Mouse (Mus musculus) lung, embryonic 14.5 days (tissue): Measurements from ENCODE around the gene 2310034C09Rik. TPM values are rescaled to one million over a fixed set of nuclear protein-coding genes. Genes with fewer than 3 reads are reported as not detected.
"Not testable (repeated sequence)": the region's sequence is repeated elsewhere in the genome, so short reads cannot be mapped to it uniquely, and the experiment has no call there.

Experiments
- ATAC-seq: fragments of 200-750 bp; cut with Nextera tagmentation; 2 replicates; pipeline ENCODE4 v1.8.0; 2017; ENCODE audit warnings: mild to moderate bottlenecking, moderate TSS enrichment, moderate library complexity; ENCODE audit not compliant: insufficient read depth
- DNase-seq: peaks from one replicate; pipeline ENCODE4 v3.0.0-alpha.2; 2015
- H3K27ac ChIP-seq: fragments of 300-500 bp; sonication (generic); 2 replicates; pipeline ENCODE4 v1.5.1; 2014; ENCODE audit warnings: low read depth, mild to moderate bottlenecking, moderate library complexity
- H3K27me3 ChIP-seq: fragments of 300-500 bp; sonication (generic); 2 replicates; pipeline ENCODE4 v1.6.1; 2014; ENCODE audit warnings: low read length, control low read depth; ENCODE audit not compliant: insufficient read depth
- H3K36me3 ChIP-seq: fragments of 300-500 bp; sonication (generic); 2 replicates; pipeline ENCODE4 v1.6.1; 2014; ENCODE audit warnings: control low read depth; ENCODE audit not compliant: insufficient read depth
- H3K4me1 ChIP-seq: fragments of 300-500 bp; sonication (generic); 2 replicates; pipeline ENCODE4 v1.6.1; 2014; ENCODE audit warnings: antibody characterized with exemption, control low read depth; ENCODE audit not compliant: insufficient read depth
- H3K4me2 ChIP-seq: fragments of 300-500 bp; sonication (generic); 2 replicates; pipeline ENCODE4 v1.6.1; 2014; ENCODE audit warnings: mild to moderate bottlenecking
- H3K4me3 ChIP-seq: fragments of 300-500 bp; sonication (generic); 2 replicates; pipeline ENCODE4 v1.5.1; 2014; ENCODE audit warnings: low read depth, low read length
- H3K9ac ChIP-seq: fragments of 300-500 bp; sonication (generic); 2 replicates; pipeline ENCODE4 v1.6.1; 2014
- H3K9me3 ChIP-seq: fragments of 300-500 bp; sonication (generic); 2 replicates; pipeline ENCODE4 v1.6.1; 2016; ENCODE audit warnings: low read depth, low read length, control low read depth
- CTCF ChIP-seq: IDR thresholded peaks from 2 replicates; pipeline ENCODE4 v1.5.1; 2016; ENCODE audit warnings: antibody characterized with exemption, low read depth
- WGBS: fragments of 180-500 bp; shearing (Covaris S2); extraction: QIAGEN DNeasy Blood & Tissue Kit; methylation state at CpG from one replicate; pipeline ENCODE4 v1.1.7; 2014; 5-methylcytosine and 5-hydroxymethylcytosine counted together
- polyA plus RNA-seq: library from polyadenylated mRNA; unstranded; fragments of >200 nt; fragmentation: Nextera tagmentation; extraction: Ambion mirVana; gene quantifications from 2 replicates; pipeline ENCODE4 v1.2.1, GENCODE M21; 2014

The 2310034C09Rik gene
- polyA plus RNA-seq, 1 experiment from 2014 or later, result not detected

GRCm38 (mm10) chr16:88744750-88745340, 13.8 kb upstream of the 2310034C09Rik start:
- DNase-seq (peak; percentile 42), ATAC-seq (no peak)
- Histone ChIP-seq H3K4me3 (no peak overlapping the region), H3K9me3 (no peaks in the 10 kb centered on the region), H3K4me2 (no peak overlapping the region), H3K27me3 (no peaks in the 10 kb centered on the region), H3K9ac (no peak overlapping the region), H3K4me1 (no peaks in the 10 kb centered on the region), H3K36me3 (no peaks in the 10 kb centered on the region), H3K27ac (no peak overlapping the region)
- WGBS, result 61% methylated on average over 4 of the region's 4 CpGs
- TF ChIP-seq CTCF, result no peak

GRCm38 (mm10) chr16:88747943-88748342, 10.7 kb upstream of the 2310034C09Rik start:
- TF ChIP-seq CTCF, result no peak
- H3K4me1 ChIP-seq, result no peaks in the 10 kb centered on the region
- no peak overlapping the region for H3K4me3 ChIP-seq
- H3K9ac ChIP-seq, result no peak overlapping the region
- no peaks in the 10 kb centered on the region for H3K9me3 ChIP-seq
- H3K36me3 ChIP-seq, result no peaks in the 10 kb centered on the region
- H3K27ac ChIP-seq, result no peak overlapping the region
- H3K27me3 ChIP-seq, result no peaks in the 10 kb centered on the region
- no peak for ATAC-seq
- DNase-seq, result no peak
- 78% methylated on average over 4 of the region's 4 CpGs for WGBS
- no peak overlapping the region for H3K4me2 ChIP-seq

DNA sequence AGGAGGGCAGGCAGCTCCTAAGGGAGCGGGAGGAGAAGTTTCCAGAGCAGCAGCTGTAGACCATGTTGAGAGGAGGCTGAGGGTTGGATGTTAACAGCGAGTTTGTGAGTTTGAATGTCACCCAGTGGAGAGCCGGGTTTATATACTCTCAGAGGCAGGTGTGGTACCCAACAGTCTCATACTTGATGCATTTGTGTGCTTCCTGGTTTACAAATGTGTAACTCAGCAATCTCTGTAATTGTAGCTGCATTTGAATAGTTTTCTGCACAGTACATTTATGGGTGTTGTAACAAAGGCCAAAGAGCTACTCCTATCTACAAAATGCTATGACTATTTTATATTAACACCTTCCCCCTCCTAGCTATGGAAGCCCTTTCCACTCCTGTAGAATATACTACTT, 7.1 kb upstream of the 2310034C09Rik start, which contains the start of gene Krtap13:
Gene Krtap13, minus strand, starts transcription at position 101 of the 400 bp plus-strand sequence.
- not testable (repeated sequence) for H3K27me3 ChIP-seq, H3K4me3 ChIP-seq, ATAC-seq, H3K9me3 ChIP-seq, H3K4me1 ChIP-seq, DNase-seq, H3K9ac ChIP-seq, H3K27ac ChIP-seq, H3K36me3 ChIP-seq, H3K4me2 ChIP-seq
- WGBS, result 78% methylated on average over 3 of the region's 3 CpGs

DNA sequence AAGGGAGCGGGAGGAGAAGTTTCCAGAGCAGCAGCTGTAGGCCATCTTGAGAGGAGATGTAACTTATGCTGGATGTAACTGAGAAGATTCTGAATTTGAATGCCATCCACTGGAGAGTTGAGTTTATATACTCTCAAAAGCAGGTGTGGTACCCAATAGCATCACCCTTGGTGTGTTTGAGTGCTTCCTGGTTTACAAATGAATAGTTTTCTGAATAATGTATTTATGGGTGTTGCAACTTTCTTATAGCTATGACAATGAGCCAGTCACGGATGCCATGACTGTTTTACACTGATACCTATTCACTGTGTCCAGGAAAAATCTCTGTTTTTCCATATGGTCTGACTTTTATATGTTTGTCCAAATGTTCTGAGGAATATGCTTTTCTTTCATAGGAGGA, 15.5 kb downstream of the 2310034C09Rik start, which contains the start of gene 2310057N15Rik:
Gene 2310057N15Rik, minus strand, starts transcription at position 101 of the 400 bp plus-strand sequence.
- WGBS, result 85% methylated on average over 2 of the region's 2 CpGs

GRCm38 (mm10) chr16:88777596-88777995, 18.9 kb downstream of the 2310034C09Rik start, which contains the start of gene Gm5965:
Gene Gm5965, plus strand, starts transcription at chr16:88777896.
- no peak within 1 kb of the TSS for H3K4me3 ChIP-seq
- 81% methylated on average over 5 of the region's 6 CpGs for WGBS
- H3K36me3 ChIP-seq, result no peaks in the 10 kb centered on the region
- no peak for TF ChIP-seq CTCF
- DNase-seq, result no peak
- H3K4me2 ChIP-seq, result no peak within 1 kb of the TSS
- no peak for ATAC-seq
- no peaks in the 10 kb centered on the region for H3K27me3 ChIP-seq
- no peak within 1 kb of the TSS for H3K9ac ChIP-seq
- H3K9me3 ChIP-seq, result no peaks in the 10 kb centered on the region
- H3K27ac ChIP-seq, result no peak within 1 kb of the TSS
- no peaks in the 10 kb centered on the region for H3K4me1 ChIP-seq

More for the DNA sequence above, 15.5 kb downstream of the 2310034C09Rik start, which contains the start of gene 2310057N15Rik:
- H3K4me1 ChIP-seq, result no peaks in the 10 kb centered on the region
- H3K9me3 ChIP-seq, result no peaks in the 10 kb centered on the region
- H3K27me3 ChIP-seq, result no peaks in the 10 kb centered on the region
- no peaks in the 10 kb centered on the region for H3K36me3 ChIP-seq
- no peak for TF ChIP-seq CTCF
- no peak within 1 kb of the TSS for H3K27ac ChIP-seq
- no peak within 1 kb of the TSS for H3K4me2 ChIP-seq
- H3K4me3 ChIP-seq, result no peak within 1 kb of the TSS
- no peak for DNase-seq
- ATAC-seq, result no peak
- H3K9ac ChIP-seq, result no peak within 1 kb of the TSS

DNA sequence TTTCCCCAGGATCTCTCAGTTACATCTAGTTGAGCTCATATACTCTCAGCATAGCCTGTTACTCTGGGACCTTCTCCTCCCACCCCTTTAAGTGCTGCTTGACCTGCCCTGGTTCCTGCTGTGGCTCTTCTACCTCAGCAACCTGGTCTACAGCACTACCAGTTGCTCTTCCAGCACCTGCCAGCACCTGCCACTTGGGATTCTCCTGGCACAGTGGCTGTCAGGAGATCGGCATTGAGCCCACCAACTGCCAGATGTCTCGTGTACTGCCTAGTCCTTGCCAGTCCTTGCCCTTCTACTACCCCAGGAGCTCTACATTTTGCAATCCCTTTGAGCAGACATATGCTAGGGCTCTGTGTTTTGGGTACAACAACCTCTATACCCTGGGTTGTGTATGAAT, 28.1 kb downstream of the 2310034C09Rik start:
- Histone ChIP-seq H3K36me3 (no peaks in the 10 kb centered on the region), H3K4me1 (no peaks in the 10 kb centered on the region), H3K9ac (no peak overlapping the region), H3K4me3 (no peak overlapping the region), H3K9me3 (no peaks in the 10 kb centered on the region), H3K4me2 (no peak overlapping the region), H3K27me3 (no peaks in the 10 kb centered on the region), H3K27ac (no peak overlapping the region)
- no peak for TF ChIP-seq CTCF
- WGBS, result 69% methylated on average over 2 of the region's 2 CpGs
- no peak for DNase-seq
- ATAC-seq, result no peak

Other genes with a start within 250 kb of the 2310034C09Rik start
- gene Cldn8, start 195.7 kb upstream of the 2310034C09Rik start, polyA plus RNA-seq, result 2.3 and 2.7 TPM in 2 replicates
- not detected in 2 replicates for gene Krtap24-1, start 146.6 kb upstream of the 2310034C09Rik start, polyA plus RNA-seq
- not detected in 2 replicates for gene 2310079G19Rik, start 131.2 kb upstream of the 2310034C09Rik start, polyA plus RNA-seq
- not detected in 2 replicates for gene Krtap26-1, start 111.1 kb upstream of the 2310034C09Rik start, polyA plus RNA-seq
- not detected in 2 replicates for gene Krtap27-1, start 87.2 kb upstream of the 2310034C09Rik start, polyA plus RNA-seq
- not detected in 2 replicates for gene 2310061N02Rik, start 50.9 kb upstream of the 2310034C09Rik start, polyA plus RNA-seq
- not detected in 2 replicates for gene Krtap13-1, start 30.0 kb upstream of the 2310034C09Rik start, polyA plus RNA-seq
- gene Krtap13, start 7.2 kb upstream of the 2310034C09Rik start, polyA plus RNA-seq, result not detected in 2 replicates
- not detected in 2 replicates for gene 2310057N15Rik, start 15.4 kb downstream of the 2310034C09Rik start, polyA plus RNA-seq
- gene Gm5965, start 19.0 kb downstream of the 2310034C09Rik start, polyA plus RNA-seq, result not detected in 2 replicates
- not detected in 2 replicates for gene Gm20741, start 53.4 kb downstream of the 2310034C09Rik start, polyA plus RNA-seq
- not detected in 2 replicates for gene Krtap15, start 61.4 kb downstream of the 2310034C09Rik start, polyA plus RNA-seq
- gene Krtap14, start 67.3 kb downstream of the 2310034C09Rik start, polyA plus RNA-seq, result not detected in 2 replicates
- not detected in 2 replicates for gene Krtap19-1, start 110.6 kb downstream of the 2310034C09Rik start, polyA plus RNA-seq
- gene Krtap19-2, start 115.4 kb downstream of the 2310034C09Rik start, polyA plus RNA-seq, result not detected in 2 replicates
- gene Krtap19-3, start 119.2 kb downstream of the 2310034C09Rik start, polyA plus RNA-seq, result not detected in 2 replicates
- gene Krtap19-4, start 126.2 kb downstream of the 2310034C09Rik start, polyA plus RNA-seq, result not detected in 2 replicates
- gene Krtap19-5, start 137.6 kb downstream of the 2310034C09Rik start, polyA plus RNA-seq, result not detected in 2 replicates
- not detected in 2 replicates for gene Krtap19-9b, start 173.4 kb downstream of the 2310034C09Rik start, polyA plus RNA-seq
- gene Krtap16-3, start 204.0 kb downstream of the 2310034C09Rik start, polyA plus RNA-seq, result not detected in 2 replicates